Mouse (Mus musculus): Measurements from ENCODE around the gene Pla2g4b.

The Pla2g4b gene

GRCm38 (mm10) chr2:120059466-120059865 is 26.2 kb downstream of the Pla2g4b start:
- ATAC-seq (ENCODE audit: insufficient number of reproducible peaks, low FRiP score, low TSS enrichment), result no peak

- ATAC-seq (ENCODE audit: insufficient number of reproducible peaks, low FRiP score, low TSS enrichment), result no peak
Measured at GRCm38 (mm10) chr2:120060190-120060589, 27.0 kb downstream of the Pla2g4b start.

DNA sequence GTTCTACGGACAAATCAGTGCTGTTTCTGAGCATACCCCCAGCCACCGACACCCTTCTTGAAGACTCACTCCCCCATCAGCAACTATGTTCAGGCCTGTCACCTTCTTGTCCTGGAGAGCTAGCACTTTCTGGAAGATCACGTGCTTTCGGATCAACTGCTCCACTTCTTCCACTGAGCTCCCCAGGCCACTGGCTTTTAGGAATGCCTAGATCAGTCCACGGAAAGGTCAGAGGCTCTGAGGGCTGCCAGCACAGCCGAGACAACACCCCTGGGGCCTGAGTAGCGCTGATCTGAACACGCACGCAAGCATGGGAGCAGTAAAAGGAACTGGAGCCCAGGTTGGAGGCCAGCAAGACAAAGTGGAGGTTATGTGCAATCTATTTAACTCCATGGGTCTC is 27.4 kb downstream of the Pla2g4b start:
- no peak for ATAC-seq (ENCODE audit: insufficient number of reproducible peaks, low FRiP score, low TSS enrichment)

GRCm38 (mm10) chr2:120062248-120062647 is 29.0 kb downstream of the Pla2g4b start:
- ATAC-seq (ENCODE audit: insufficient number of reproducible peaks, low FRiP score, low TSS enrichment), result no peak

GRCm38 (mm10) chr2:120064639-120065038 is 31.4 kb downstream of the Pla2g4b start:
- no peak for ATAC-seq (ENCODE audit: insufficient number of reproducible peaks, low FRiP score, low TSS enrichment)

- no peak for ATAC-seq (ENCODE audit: insufficient number of reproducible peaks, low FRiP score, low TSS enrichment)
Measured at GRCm38 (mm10) chr2:120065243-120065642, 32.0 kb downstream of the Pla2g4b start.

GRCm38 (mm10) chr2:120066224-120066623 is 33.0 kb downstream of the Pla2g4b start:
- no peak for ATAC-seq (ENCODE audit: insufficient number of reproducible peaks, low FRiP score, low TSS enrichment)

- peak; percentile 47; the same call in 1 of the 2 replicates for ATAC-seq (ENCODE audit: insufficient number of reproducible peaks, low FRiP score, low TSS enrichment)
Measured at GRCm38 (mm10) chr2:120068555-120069465, 35.6 kb downstream of the Pla2g4b start.

DNA sequence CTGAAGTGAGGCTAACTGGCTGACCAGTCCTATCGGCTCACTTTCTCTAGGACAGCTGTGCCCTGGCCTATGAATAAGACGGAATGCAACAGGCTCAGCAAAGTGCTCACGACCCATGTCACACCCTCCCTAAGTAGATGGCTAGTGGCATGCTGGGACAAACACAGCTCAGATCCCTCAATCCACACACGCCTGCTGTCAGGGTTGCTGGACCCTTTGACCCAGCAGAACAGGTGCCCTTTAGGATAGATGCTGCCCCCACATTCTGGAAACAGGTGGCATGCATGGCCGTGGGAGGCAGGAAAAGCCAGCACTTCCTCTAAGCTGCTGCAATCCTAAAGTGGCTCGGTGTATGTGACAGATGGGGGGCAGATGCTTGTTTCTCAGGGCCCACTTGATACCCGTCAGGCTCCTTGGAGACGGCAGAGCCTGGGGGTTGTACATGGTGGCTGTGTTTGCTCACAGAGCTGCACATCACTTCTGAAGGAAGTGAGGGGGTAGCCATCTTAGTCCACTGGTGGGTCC is 36.3 kb downstream of the Pla2g4b start:
- no peak for ATAC-seq (ENCODE audit: insufficient number of reproducible peaks, low FRiP score, low TSS enrichment)

DNA sequence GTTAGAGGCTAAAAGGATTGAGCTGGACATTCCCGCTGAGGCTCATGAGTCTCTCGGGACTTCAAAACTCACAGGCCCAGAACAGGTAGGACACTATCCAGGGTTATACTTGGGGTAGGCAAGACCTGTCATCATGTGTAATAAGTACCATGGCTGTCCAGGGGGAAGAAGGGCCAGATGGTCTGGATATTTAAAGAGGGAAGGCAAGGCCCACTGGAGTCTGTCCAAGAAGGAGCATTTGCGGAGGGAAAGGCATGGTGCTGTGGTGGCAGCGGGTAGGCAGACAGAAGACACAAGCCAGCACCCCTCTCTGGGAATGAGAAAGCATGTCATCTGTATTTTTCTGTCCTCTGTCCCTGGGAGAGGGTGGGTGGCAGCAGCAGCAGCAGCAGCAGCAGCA is 40.9 kb downstream of the Pla2g4b start:
- ATAC-seq (ENCODE audit: insufficient number of reproducible peaks, low FRiP score, low TSS enrichment), result no peak

DNA sequence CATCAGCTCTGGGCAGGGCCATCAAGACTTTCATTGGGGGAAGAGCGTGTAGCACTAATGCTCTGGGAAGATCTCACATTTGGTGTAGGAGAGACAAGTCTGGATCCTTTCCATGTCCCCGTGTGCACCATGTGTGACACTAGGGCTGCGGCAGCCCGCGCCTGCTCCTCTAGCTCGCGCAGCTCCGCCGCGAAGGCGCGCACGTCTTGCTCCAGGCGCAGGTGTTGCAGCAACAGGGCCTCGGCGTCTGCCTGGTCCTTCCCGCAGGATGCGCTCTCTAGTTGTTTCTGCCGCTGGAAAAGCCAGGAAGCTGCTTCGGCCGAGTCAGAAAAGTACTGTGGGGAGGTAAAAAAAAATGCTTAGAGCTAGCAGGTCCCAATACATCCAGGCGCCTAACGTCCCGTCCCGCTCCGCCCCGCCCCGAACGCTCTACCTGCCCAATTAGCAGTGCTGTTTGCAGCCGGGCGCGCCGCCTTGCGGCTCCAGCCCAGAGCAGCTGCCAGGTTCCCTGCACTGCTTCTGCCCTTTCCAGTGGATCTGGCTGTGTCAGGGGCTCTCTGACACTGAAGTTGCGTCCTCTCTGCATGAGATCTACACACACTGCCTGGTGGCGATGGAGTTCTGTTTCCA is 43.0 kb downstream of the Pla2g4b start:
- peak; percentile 67 for ATAC-seq (ENCODE audit: insufficient number of reproducible peaks, low FRiP score, low TSS enrichment)

DNA sequence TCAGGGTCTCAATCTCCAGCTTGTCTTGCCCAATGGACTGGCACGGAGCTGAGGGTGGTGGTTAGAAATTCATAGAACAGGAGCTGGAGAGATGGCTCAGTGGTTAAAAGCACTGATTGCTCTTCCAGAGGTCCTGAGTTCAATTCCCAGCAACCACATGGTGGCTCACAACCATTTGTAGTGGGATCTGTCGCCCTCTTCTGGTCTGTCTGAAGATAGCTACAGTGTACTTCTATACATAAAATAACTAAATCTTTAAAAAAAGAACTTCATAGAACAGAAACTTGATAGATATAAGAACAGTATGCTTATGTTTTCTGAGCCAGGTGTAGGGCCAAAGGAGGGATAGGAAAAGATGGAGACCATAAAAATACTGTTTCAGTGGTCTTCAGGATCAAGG is 49.2 kb downstream of the Pla2g4b start:
- ATAC-seq (ENCODE audit: insufficient number of reproducible peaks, low FRiP score, low TSS enrichment), result no peak

GRCm38 (mm10) chr2:120084593-120085361 is 51.6 kb downstream of the Pla2g4b start:
- ATAC-seq (ENCODE audit: insufficient number of reproducible peaks, low FRiP score, low TSS enrichment), result no peak

DNA sequence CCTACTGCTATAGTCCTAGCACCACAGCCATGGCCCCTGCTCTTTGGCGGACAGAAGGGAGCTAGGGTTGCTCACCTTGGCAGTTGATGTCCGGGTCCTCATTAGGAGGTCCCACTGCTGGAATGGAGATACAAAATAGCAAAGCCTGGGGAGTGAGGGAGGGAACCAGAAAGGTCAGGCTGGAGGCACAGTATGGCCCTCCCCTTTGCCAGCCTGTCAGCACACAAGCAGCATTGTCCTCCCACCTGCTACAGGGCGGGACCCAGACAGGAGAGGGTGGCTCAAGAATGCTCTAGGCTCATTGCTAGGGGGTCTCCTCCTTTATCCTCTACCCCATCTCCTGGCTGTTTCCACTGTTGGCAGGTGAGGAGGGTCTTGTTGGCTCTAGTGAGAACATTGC is 52.8 kb downstream of the Pla2g4b start:
- no peak for ATAC-seq (ENCODE audit: insufficient number of reproducible peaks, low FRiP score, low TSS enrichment)

DNA sequence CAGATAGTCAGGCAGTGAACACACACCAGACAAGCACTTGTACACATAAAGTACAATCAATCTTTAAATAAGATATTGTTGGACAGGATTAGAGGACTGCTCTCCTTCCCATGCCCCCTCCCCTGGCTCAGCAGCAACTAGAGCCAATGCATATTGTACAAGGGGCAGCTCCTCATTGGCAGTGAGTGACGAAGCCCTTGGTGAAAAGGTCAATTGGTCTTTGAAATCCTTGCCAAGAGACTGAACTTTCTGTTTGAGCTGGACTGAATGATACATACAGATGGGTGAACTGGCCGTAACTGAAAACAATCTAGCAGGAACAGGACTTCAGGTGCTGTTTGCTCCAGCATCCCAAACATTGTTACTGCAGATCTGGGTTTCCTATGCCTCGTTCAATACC is 54.2 kb downstream of the Pla2g4b start:
- ATAC-seq (ENCODE audit: insufficient number of reproducible peaks, low FRiP score, low TSS enrichment), result no peak

DNA sequence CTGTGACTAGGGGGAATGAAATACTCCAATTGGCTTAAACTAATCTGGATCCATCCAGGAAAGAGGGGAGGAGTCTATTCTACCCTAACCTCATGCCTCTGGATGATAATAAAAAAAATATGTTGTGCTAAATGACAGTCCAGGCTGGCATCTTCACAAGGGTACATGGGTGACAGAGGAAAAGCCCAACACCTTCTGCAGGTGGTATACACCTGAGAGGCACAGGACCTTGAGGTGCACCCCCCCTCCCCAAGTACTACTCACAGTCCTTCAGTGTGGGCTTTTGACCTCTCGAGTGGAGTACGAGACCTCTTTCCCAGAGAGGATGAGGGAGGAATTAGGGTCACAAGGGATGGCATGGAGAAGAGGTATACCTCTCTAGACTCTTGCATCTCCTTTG is 54.7 kb downstream of the Pla2g4b start:
- ATAC-seq (ENCODE audit: insufficient number of reproducible peaks, low FRiP score, low TSS enrichment), result no peak

- no peak for ATAC-seq (ENCODE audit: insufficient number of reproducible peaks, low FRiP score, low TSS enrichment)
Measured at GRCm38 (mm10) chr2:120090979-120091378, 57.8 kb downstream of the Pla2g4b start.
